Mouse (Mus musculus) skeletal muscle tissue, adult 2 months (tissue): ENCODE results near the gene Cbx4.
A peak's percentile ranks its signal among the peaks of the same experiment; 100 is the strongest.

Experiments used
- DNase-seq: peaks from one replicate; pipeline ENCODE4 v3.0.0-alpha.2; 2012; ENCODE audit warnings: low read depth, low spot score

Gene Cbx4

GRCm38 (mm10) chr11:119042466-119043272, 43.4 kb downstream of the Cbx4 start:
- no peak for DNase-seq

GRCm38 (mm10) chr11:119041750-119042465, 44.1 kb downstream of the Cbx4 start:
- no peak for DNase-seq

- DNase-seq, result no peak
Observed at GRCm38 (mm10) chr11:119041325-119041716, 44.7 kb downstream of the Cbx4 start.

DNA sequence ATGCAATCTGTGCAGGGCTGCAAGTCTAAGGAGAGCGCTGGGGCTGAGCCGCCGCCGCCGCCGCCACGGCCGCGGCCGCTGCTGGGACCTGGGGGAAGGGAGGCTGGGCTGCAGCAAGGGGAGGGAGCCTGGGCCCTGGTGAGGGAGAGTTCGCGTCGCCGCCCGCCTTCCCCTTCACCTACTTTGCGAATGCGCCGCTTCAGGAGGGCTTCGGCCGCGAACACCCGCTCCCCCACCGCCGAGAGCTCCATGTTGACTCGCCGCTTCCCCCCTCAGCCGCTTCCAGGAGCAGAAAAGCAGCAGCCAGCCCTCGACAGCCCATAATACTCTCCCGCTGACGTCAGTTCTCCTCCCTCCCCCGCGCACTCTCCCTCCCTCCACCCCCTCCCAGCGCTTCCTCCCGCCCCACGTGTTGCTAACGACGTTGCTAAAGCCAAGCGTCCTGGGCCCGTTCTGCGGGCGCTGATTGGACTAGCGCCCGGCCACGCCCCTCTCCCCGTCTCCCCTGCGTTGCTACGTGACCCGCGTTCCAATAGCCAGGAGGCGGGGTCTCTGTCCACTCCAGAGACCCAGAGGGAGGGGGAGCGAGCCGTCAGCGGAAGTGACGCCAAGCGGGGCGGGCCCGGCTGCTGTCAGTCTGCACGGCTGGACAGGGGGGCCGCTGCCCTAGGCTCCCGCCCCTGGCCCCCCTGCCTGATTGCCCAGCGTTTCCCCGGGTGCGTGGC, 45.3 kb downstream of the Cbx4 start, which contains the start of gene Cbx8:
Gene Cbx8 (minus strand): TSS at position 370 of the 725 bp plus-strand sequence.
- peak; percentile 100 for DNase-seq

DNA sequence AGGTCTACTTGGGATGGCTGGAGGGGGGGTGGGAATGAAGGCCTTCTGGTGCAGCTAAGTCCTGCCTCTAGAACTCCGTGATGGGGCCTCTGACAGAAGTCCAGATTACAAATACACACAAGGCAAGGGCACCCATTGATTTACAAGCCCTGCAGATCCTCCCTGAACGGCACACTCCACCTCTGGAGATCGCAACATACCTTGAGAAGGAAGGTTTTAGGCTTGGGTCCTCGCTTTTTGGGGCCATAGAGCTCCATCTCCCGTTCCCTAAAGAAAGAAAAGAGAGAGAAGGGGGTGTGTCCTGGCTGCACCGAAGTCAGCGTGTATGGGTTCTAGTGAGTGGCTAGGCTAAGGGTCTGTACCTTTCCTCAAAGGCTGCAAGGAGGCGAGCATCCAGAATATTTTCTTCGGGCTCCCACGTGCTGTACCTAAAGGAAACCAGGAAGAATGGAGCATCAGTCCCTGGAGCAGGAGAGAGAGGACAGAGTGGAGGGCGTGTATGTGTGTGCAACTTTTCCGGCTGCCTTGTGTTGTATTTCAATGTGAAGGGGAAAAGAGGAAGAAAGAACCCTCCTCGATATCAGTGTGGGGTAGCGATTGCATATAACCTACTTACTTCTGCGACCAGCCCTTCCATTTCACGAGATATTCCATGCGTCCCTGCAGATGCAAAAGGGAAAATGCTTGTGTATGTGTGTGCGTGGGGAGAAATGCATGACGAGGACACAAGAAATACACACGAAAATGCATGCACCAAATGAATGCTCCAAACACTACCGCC, 46.1 kb downstream of the Cbx4 start:
- no peak for DNase-seq

GRCm38 (mm10) chr11:119038744-119039484, 47.1 kb downstream of the Cbx4 start:
- DNase-seq, result no peak

GRCm38 (mm10) chr11:119037780-119038401, 48.1 kb downstream of the Cbx4 start:
- DNase-seq, result no peak

DNA sequence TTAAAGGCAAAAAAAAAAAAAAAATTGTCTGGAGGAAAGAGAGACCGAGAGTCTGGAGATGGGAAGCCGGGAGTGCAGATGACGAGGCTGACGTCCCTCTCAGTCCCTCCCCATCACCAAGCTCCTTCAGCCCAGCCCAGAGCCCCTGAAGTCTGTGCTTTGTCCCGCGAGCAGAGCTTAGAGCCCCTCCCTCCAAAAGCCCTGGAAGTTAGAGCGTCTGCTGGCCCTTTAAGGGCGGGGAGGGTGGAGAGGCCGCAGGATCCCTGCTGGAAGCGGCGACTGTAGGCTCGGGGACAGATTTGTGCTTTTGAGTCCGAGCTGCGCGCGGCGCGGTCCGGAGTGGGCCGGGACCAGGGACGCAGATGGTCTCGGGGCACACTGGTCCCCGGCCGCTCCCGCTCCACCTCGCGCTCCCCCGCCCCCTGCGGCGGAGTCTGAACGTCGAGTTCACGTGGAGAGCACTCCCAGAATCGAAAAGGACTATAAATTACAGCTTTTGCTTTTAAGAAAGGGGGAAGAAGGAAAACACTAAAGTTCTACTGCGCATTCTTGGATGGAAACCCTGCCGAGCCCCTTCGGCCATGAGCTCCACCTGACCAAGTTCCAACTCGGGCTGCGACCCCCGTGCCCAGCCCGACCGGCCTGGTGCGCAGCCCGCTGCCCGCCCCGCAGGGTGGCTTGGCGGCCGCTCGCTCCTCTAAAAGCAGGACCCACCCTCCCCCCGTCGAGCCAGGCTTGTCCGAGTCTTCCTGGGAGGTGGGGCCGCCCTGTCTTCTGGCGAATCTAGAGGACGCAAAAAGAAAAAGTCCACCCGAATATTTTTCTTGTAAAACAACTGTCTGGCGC, 48.9 kb downstream of the Cbx4 start:
- no peak for DNase-seq

- no peak for DNase-seq
Observed at GRCm38 (mm10) chr11:119036447-119036846, 49.6 kb downstream of the Cbx4 start.

- no peak for DNase-seq
Observed at GRCm38 (mm10) chr11:119035686-119036165, 50.3 kb downstream of the Cbx4 start.

DNA sequence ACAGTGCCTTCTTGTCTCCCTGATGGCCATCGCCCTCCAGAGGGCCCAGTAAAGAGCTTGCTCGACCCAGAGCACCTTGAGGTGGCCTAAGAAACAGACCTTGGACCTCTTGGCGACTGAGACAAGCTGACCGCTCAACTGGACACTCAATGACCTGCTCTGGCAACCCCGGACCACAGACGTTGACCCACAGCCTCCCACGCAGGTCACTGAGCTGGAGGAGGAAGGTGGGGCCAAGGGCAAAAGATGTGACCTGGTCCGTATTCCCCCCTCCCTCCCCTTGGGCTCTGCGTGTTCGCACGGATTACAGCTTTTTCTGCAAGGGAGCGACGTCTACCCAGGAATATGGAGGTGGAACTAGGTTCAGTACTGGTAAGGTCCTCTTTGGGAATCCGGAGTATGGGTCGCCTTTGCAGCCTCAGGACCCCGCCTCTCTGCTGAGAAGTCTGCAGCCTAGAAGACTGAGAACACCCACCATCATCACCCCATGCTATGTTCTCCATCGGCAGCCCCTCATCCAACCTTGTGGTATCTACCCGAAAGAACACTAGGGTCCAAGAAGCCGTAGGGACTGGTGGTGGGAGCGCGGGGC, 50.8 kb downstream of the Cbx4 start:
- DNase-seq, result no peak

DNA sequence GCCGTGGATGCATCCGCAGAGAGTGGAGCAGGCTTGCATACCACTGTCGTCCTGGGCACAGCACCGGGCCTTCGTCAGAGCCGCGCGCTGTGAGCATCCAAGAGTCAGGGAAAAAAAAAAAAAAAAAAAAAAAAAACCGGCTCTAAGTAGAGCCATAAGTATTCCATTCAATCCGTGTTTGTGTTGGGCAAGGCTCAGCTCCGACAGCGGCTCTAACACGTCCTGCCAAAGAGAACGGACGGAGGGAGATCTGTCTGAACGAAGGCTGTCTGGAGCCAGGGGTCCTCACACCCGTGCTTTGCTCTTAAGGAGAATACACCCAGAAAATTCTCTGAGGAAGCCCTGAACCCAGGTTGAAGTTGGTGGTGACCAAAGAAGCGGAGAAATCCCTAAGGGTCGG, 51.4 kb downstream of the Cbx4 start:
- DNase-seq, result no peak

GRCm38 (mm10) chr11:119033874-119034558, 52.0 kb downstream of the Cbx4 start:
- no peak for DNase-seq
